8 mouse cellular contexts compared by ENCODE assay signal in the genomic region with DNA sequence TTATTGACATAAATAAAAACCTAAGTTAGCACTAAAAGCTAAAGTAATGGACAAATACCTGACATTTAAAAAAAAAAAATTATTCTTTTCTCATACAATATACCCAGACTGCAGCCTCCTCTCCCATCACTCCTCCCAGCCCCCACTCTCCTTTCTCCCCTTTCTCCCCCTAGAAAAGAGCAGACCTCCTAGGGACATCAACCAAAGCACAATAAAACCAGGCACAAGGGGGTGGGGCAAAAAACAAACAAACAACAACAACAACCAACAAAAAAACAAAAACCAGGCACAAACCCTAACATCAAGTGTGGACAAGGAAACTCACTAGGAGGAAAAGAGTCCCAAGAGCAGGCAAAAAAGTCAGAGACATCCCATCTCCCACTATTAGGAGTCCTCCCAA. TPM values are rescaled to one million over a fixed set of nuclear protein-coding genes. Genes with fewer than 3 reads are reported as not detected.
DNase-seq lines count a peak whose midpoint lies in the region; ATAC-seq and TF ChIP-seq lines count a peak whose summit lies in the region.

No protein-coding gene starts in this region.

- H3K4me2 ChIP-seq in lung, postnatal 0 days (replicated peaks; ENCODE audit: low read depth, low read length) = 0 out of 2 replicates have a peak overlapping the region, but pooled peaks have one; percentile 11
- peak overlapping the region; percentile 86 for H3K4me2 ChIP-seq in liver, embryonic 15.5 days

- peak; percentile 14 for DNase-seq in CD4-positive, CD25-positive, alpha-beta regulatory T cell, adult 2 months (ENCODE audit: low read depth, low spot score)
- DNase-seq in lung, postnatal 0 days (ENCODE audit: low spot score) = no peak
- DNase-seq in lung, postnatal 4 days = no peak
- peak; percentile 6 for DNase-seq in thymus, postnatal 25 days
- no peak for DNase-seq in MN1 (ENCODE audit: low spot score)

- ATAC-seq in CD4-positive, CD25-positive, alpha-beta regulatory T cell, adult 4 months = no peak
- no peak for ATAC-seq in lung, postnatal 0 days
- ATAC-seq in liver, embryonic 15.5 days (ENCODE audit: insufficient read depth) = no peak
- no peak for ATAC-seq in inflammation-experienced regulatory T-cells, adult 6 months

- H3K9ac ChIP-seq in lung, postnatal 0 days (replicated peaks; ENCODE audit: low read depth) = no peak overlapping the region
- H3K9ac ChIP-seq in liver, embryonic 15.5 days = no peak overlapping the region

- H3K27me3 ChIP-seq in lung, postnatal 0 days (replicated peaks; ENCODE audit: insufficient read depth, low read length) = no peaks in the 10 kb centered on the region
- no peaks in the 10 kb centered on the region for H3K27me3 ChIP-seq in liver, embryonic 15.5 days

- TF ChIP-seq EP300 in lung, postnatal 0 days (IDR thresholded peaks at IDR 0.05) = no peak

- H3K4me3 ChIP-seq in lung, postnatal 0 days (ENCODE audit: low read depth, low read length) = no peak overlapping the region
- peak overlapping the region; percentile 88 for H3K4me3 ChIP-seq in liver, embryonic 15.5 days (replicated peaks)

- TF ChIP-seq CTCF in lung, postnatal 0 days (IDR thresholded peaks at IDR 0.05) = no peak

- H3K36me3 ChIP-seq in lung, postnatal 0 days (ENCODE audit: insufficient read depth, low read length) = no peaks in the 10 kb centered on the region
- peaks cover 16% of the 10 kb centered on the region for H3K36me3 ChIP-seq in liver, embryonic 15.5 days (replicated peaks)

- no peak overlapping the region for H3K27ac ChIP-seq in lung, postnatal 0 days (ENCODE audit: low read length)
- no peak overlapping the region for H3K27ac ChIP-seq in liver, embryonic 15.5 days (replicated peaks)

- no peaks in the 10 kb centered on the region for H3K9me3 ChIP-seq in lung, postnatal 0 days (ENCODE audit: low read length)
- H3K9me3 ChIP-seq in liver, embryonic 15.5 days (replicated peaks) = no peaks in the 10 kb centered on the region

- no peaks in the 10 kb centered on the region; the same call in 1 of the 2 replicates for H3K4me1 ChIP-seq in lung, postnatal 0 days (ENCODE audit: insufficient read depth, low read depth, low read length)
- H3K4me1 ChIP-seq in liver, embryonic 15.5 days (replicated peaks) = peaks cover 23% of the 10 kb centered on the region

RNA-seq across cellular contexts. Expression of gene Mrpl17, which starts 0.6 kb away (rescaled TPM):
- 100 to 1,000 TPM; 162 to 170 TPM for polyA plus RNA-seq in CD4-positive, CD25-positive, alpha-beta regulatory T cell, adult 4 months (2017; shearing (Covaris generic))
- 257 and 270 TPM in 2 replicates for polyA plus RNA-seq in lung, postnatal 0 days (2015; fragmentation: Nextera tagmentation; extraction: Ambion mirVana)
- polyA plus RNA-seq in liver, embryonic 15.5 days (2015; fragmentation: Nextera tagmentation; extraction: Ambion mirVana) = 213 and 216 TPM in 2 replicates
- 100 to 1,000 TPM; 173 to 204 (median 177) TPM for polyA plus RNA-seq in inflammation-experienced regulatory T-cells, adult 6 months (2017; shearing (Covaris generic))

RNA-seq across cellular contexts. Expression of gene Dchs1, which starts 24.1 kb away (rescaled TPM):
- not detected for polyA plus RNA-seq in CD4-positive, CD25-positive, alpha-beta regulatory T cell, adult 4 months (2017; shearing (Covaris generic))
- polyA plus RNA-seq in lung, postnatal 0 days (2015; fragmentation: Nextera tagmentation; extraction: Ambion mirVana) = 3.0 and 3.4 TPM in 2 replicates
- 0.76 and 0.82 TPM in 2 replicates for polyA plus RNA-seq in liver, embryonic 15.5 days (2015; fragmentation: Nextera tagmentation; extraction: Ambion mirVana)
- polyA plus RNA-seq in inflammation-experienced regulatory T-cells, adult 6 months (2017; shearing (Covaris generic)) = under 1 TPM in 1 of 3 experiments, not detected in 2; 0.08 TPM

RNA-seq across cellular contexts. Expression of gene Tpp1, which starts 59.5 kb away (rescaled TPM):
- 100 to 1,000 TPM; 131 to 172 TPM for polyA plus RNA-seq in CD4-positive, CD25-positive, alpha-beta regulatory T cell, adult 4 months (2017; shearing (Covaris generic))
- polyA plus RNA-seq in lung, postnatal 0 days (2015; fragmentation: Nextera tagmentation; extraction: Ambion mirVana) = 107 and 110 TPM in 2 replicates
- polyA plus RNA-seq in liver, embryonic 15.5 days (2015; fragmentation: Nextera tagmentation; extraction: Ambion mirVana) = 59.4 and 62.5 TPM in 2 replicates
- 100 to 1,000 TPM in 2 of 3 experiments, 10 to 100 TPM in 1; 92.5 to 132 (median 131) TPM for polyA plus RNA-seq in inflammation-experienced regulatory T-cells, adult 6 months (2017; shearing (Covaris generic))

Comparison
In these comparisons a context has a peak if more than half of its experiments do, and no peak if none do; other contexts are left out.
1. DNase-seq: peak in CD4-positive, CD25-positive, alpha-beta regulatory T cell, adult 2 months (single experiment) and thymus, postnatal 25 days (single experiment); none in lung, postnatal 0 days (single experiment), lung, postnatal 4 days (0 of 2) and MN1 (single experiment).